Mouse (Mus musculus): ENCODE data around the gene Gm10197.

GRCm38 (mm10) chr19:53397451-53398233 is 26.1 kb upstream of the Gm10197 start:
- no peak for TF ChIP-seq GATA1 (IDR thresholded peaks at IDR 0.05; ENCODE audit: borderline replicate concordance, low read length)
- TF ChIP-seq FLI1 (IDR thresholded peaks at IDR 0.05; ENCODE audit: low read length): no peak
